8 mouse cellular contexts compared by ENCODE assay signal in the genomic region with DNA sequence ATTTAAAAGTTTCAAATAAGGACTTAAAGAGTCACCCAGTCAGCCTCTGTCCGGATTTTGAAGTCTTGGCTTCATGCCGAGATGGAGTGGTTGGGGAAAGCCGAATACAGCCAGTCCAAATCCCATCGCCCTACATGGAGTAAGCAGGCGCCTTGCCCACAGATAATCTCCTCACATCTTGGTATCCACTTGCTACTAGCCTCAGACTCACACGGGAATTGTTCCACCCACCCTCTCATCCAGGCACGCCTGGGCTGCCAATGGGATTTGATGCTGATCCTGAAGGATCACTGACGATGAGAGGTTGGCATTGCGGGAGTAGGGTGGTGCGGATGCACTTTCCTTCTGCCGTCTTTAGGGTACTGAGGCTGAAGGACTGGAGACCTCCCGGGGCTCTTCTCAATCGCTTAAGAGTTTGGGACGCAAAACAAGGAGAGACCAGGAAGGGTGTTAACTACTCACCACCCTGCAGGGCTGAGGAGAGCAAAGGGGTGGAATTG. TPM values are rescaled to one million over a fixed set of nuclear protein-coding genes. Genes with fewer than 3 reads are reported as not detected.
A peak's percentile ranks its signal among the peaks of the same experiment; 100 is the strongest.
DNase-seq lines count a peak whose midpoint lies in the region; ATAC-seq and TF ChIP-seq lines count a peak whose summit lies in the region.

Gene Dnajc14, plus strand, starts transcription at position 292 of the 500 bp plus-strand sequence.

- H3ac ChIP-seq in myocyte (ENCODE audit: control insufficient read depth, insufficient read length), result peak within 1 kb of the TSS; percentile 52

- peak; percentile 55 for TF ChIP-seq POLR2A in myocyte (IDR thresholded peaks at IDR 0.05; ENCODE audit: insufficient read length, low read depth)

- H3K4me3 ChIP-seq in G1E (ENCODE audit: low read depth, low read length) (peak within 1 kb of the TSS; percentile 95), myocyte (peak within 1 kb of the TSS; percentile 99)
- peak within 1 kb of the TSS; percentile 81 for H3K4me3 ChIP-seq in forebrain, embryonic 14.5 days (ENCODE audit: low read depth, low read length)
- peak within 1 kb of the TSS; percentile 87 for H3K4me3 ChIP-seq in heart, embryonic 16.5 days (ENCODE audit: low read length)
- H3K4me3 ChIP-seq in liver, embryonic 12.5 days, result peak within 1 kb of the TSS; percentile 82

- under 1% methylated on average over 14 of the region's 14 CpGs for WGBS in forebrain, embryonic 14.5 days
- under 1% methylated on average over 14 of the region's 14 CpGs for WGBS in heart, embryonic 16.5 days
- 5% methylated on average over 14 of the region's 14 CpGs for WGBS in liver, embryonic 12.5 days (ENCODE audit: insufficient replicate concordance)

- peak within 1 kb of the TSS; percentile 82 for H3K4me2 ChIP-seq in forebrain, embryonic 14.5 days (ENCODE audit: low read length)
- peak within 1 kb of the TSS; percentile 66 for H3K4me2 ChIP-seq in heart, embryonic 16.5 days (ENCODE audit: low read depth, low read length)
- peak within 1 kb of the TSS; percentile 94 for H3K4me2 ChIP-seq in liver, embryonic 12.5 days
- H3K4me2 ChIP-seq in myocyte (ENCODE audit: low read depth), result peak within 1 kb of the TSS; percentile 99

- H3K27me3 ChIP-seq in G1E (ENCODE audit: insufficient read depth, low read length) (no peaks in the 10 kb centered on the region), myocyte (ENCODE audit: control insufficient read depth, insufficient read depth, insufficient read length) (no peaks in the 10 kb centered on the region)
- H3K27me3 ChIP-seq in forebrain, embryonic 14.5 days (replicated peaks; ENCODE audit: control insufficient read depth, insufficient read depth, low read length), result no peaks in the 10 kb centered on the region
- H3K27me3 ChIP-seq in heart, embryonic 16.5 days (ENCODE audit: control insufficient read depth, insufficient read depth, low read length), result no peaks in the 10 kb centered on the region
- H3K27me3 ChIP-seq in liver, embryonic 12.5 days (replicated peaks), result peaks cover 4% of the 10 kb centered on the region

- H3K9me3 ChIP-seq in G1E (replicated peaks), result no peaks in the 10 kb centered on the region
- H3K9me3 ChIP-seq in forebrain, embryonic 14.5 days (replicated peaks; ENCODE audit: control insufficient read depth, low read length), result no peaks in the 10 kb centered on the region
- H3K9me3 ChIP-seq in heart, embryonic 16.5 days (replicated peaks; ENCODE audit: control insufficient read depth, low read length), result no peaks in the 10 kb centered on the region
- H3K9me3 ChIP-seq in liver, embryonic 12.5 days (replicated peaks), result no peaks in the 10 kb centered on the region

- H3K4me1 ChIP-seq in G1E (ENCODE audit: insufficient read depth, low read depth, low read length), result peaks cover 40% of the 10 kb centered on the region
- H3K4me1 ChIP-seq in forebrain, embryonic 14.5 days (ENCODE audit: control insufficient read depth, insufficient read depth, low read length), result peaks cover 37% of the 10 kb centered on the region
- H3K4me1 ChIP-seq in heart, embryonic 16.5 days (ENCODE audit: control insufficient read depth, insufficient read depth, low read length), result peaks cover 38% of the 10 kb centered on the region
- peaks cover 48% of the 10 kb centered on the region for H3K4me1 ChIP-seq in liver, embryonic 12.5 days

- H3K9ac ChIP-seq in forebrain, embryonic 14.5 days (ENCODE audit: low read length), result peak within 1 kb of the TSS; percentile 80
- peak within 1 kb of the TSS; percentile 94 for H3K9ac ChIP-seq in heart, embryonic 16.5 days (ENCODE audit: low read length)
- H3K9ac ChIP-seq in liver, embryonic 12.5 days, result peak within 1 kb of the TSS; percentile 88

- TF ChIP-seq CTCF in G1E (IDR thresholded peaks at IDR 0.05; ENCODE audit: low read depth, low read length), result no peak

- H3K36me3 ChIP-seq in G1E (replicated peaks) (peaks cover 51% of the 10 kb centered on the region), myocyte (ENCODE audit: control insufficient read depth, insufficient read depth) (peaks cover 3% of the 10 kb centered on the region)
- H3K36me3 ChIP-seq in forebrain, embryonic 14.5 days (ENCODE audit: control insufficient read depth, insufficient read depth, low read length), result peaks cover 23% of the 10 kb centered on the region
- H3K36me3 ChIP-seq in heart, embryonic 16.5 days (ENCODE audit: control insufficient read depth, insufficient read depth), result peaks cover 3% of the 10 kb centered on the region
- peaks cover 39% of the 10 kb centered on the region for H3K36me3 ChIP-seq in liver, embryonic 12.5 days

- peak within 1 kb of the TSS; percentile 97 for H3K27ac ChIP-seq in forebrain, embryonic 14.5 days (ENCODE audit: low read depth, low read length)
- peak within 1 kb of the TSS; percentile 99 for H3K27ac ChIP-seq in heart, embryonic 16.5 days (ENCODE audit: low read length)
- H3K27ac ChIP-seq in liver, embryonic 12.5 days, result peak within 1 kb of the TSS; percentile 93

- DNase-seq in G1E (ENCODE audit: low spot score), result peak; percentile 19
- DNase-seq in brain, embryonic 18.5 days (ENCODE audit: low read depth, low spot score), result peak; percentile 42
- DNase-seq in forebrain, embryonic 14.5 days (ENCODE audit: low spot score), result peak; percentile 77
- peak; percentile 66 to 70 for DNase-seq in kidney, postnatal 25 days
- DNase-seq in thymus, postnatal 4 days, result peak; percentile 34

- ATAC-seq in G1E (ENCODE audit: extremely low read depth, insufficient number of reproducible peaks, low FRiP score, poor library complexity, severe bottlenecking), result no peak
- peak; percentile 20 for ATAC-seq in forebrain, embryonic 14.5 days
- ATAC-seq in heart, embryonic 16.5 days (replicated peaks; ENCODE audit: extremely low read depth, insufficient read depth, low FRiP score), result peak; percentile 8; the same call in 1 of the 2 replicates
- no peak for ATAC-seq in liver, embryonic 12.5 days

- H3K79me2 ChIP-seq in myocyte (ENCODE audit: control insufficient read depth, insufficient read depth), result peaks cover 50% of the 10 kb centered on the region

TF ChIP-seq in myocyte, 11 proteins besides CTCF, POLR2A, EP300 and RAD21:
- no peak for TF ChIP-seq CEBPB (IDR thresholded peaks at IDR 0.05; ENCODE audit: insufficient read depth, poor library complexity, severe bottlenecking)
- no peak for TF ChIP-seq MYOD1 (IDR thresholded peaks at IDR 0.05; ENCODE audit: control insufficient read depth in 1 of 3, insufficient read length in 2 of 3, low read depth in 2 of 3)
- TF ChIP-seq SRF (IDR thresholded peaks at IDR 0.05; ENCODE audit: control insufficient read depth, insufficient read length, low read depth), result no peak
- no peak for TF ChIP-seq MAX (IDR thresholded peaks at IDR 0.05; ENCODE audit: low read depth)
- TF ChIP-seq POLR2AphosphoS2 (IDR thresholded peaks at IDR 0.05; ENCODE audit: insufficient read length, low read depth), result no peak
- no peak for TF ChIP-seq MYOG (IDR thresholded peaks at IDR 0.05; ENCODE audit: control insufficient read depth in 1 of 3, insufficient read depth in 1 of 3, insufficient read length in 2 of 3, low read depth in 2 of 3)
- TF ChIP-seq REST (IDR thresholded peaks at IDR 0.05; ENCODE audit: insufficient read depth, insufficient read length), result no peak

RNA-seq across cellular contexts. Expression of gene Dnajc14, which starts in this region (rescaled TPM):
- total RNA-seq in G1E (2014; fragmentation: Nextera tagmentation) (20.6 and 25.5 TPM in 2 replicates), G1E (2017) (31.5 and 36.9 TPM in 2 replicates)
- polyA plus RNA-seq in G1E (2012) (9.6 and 12.6 TPM in 2 replicates), myocyte (2012; fragmentation: generic; extraction: Trizol) (39.0 TPM)
- 40.6 and 47.6 TPM in 2 replicates for polyA plus RNA-seq in forebrain, embryonic 14.5 days (2014; fragmentation: Nextera tagmentation; extraction: Ambion mirVana)
- polyA plus RNA-seq in heart, embryonic 16.5 days (2015; fragmentation: Nextera tagmentation; extraction: Ambion mirVana), result 40.3 and 42.2 TPM in 2 replicates
- 27.9 and 29.1 TPM in 2 replicates for polyA plus RNA-seq in liver, embryonic 12.5 days (2016; fragmentation: Nextera tagmentation; extraction: Ambion mirVana)

Comparison
In these comparisons a context has a peak if more than half of its experiments do, and no peak if none do; other contexts are left out.
1. ATAC-seq: peak in forebrain, embryonic 14.5 days (single experiment) and heart, embryonic 16.5 days (single experiment); none in G1E (single experiment) and liver, embryonic 12.5 days (single experiment).
2. DNase-seq: peak in every context shown above with its lines; median percentile 77 in forebrain, embryonic 14.5 days; 68 in kidney, postnatal 25 days; 42 in brain, embryonic 18.5 days; 34 in thymus, postnatal 4 days; 19 in G1E.
3. Peak in every context shown above with its lines, with median percentiles within 50 percentile points of each other: H3K4me3 ChIP-seq, H3K27ac ChIP-seq, H3K4me2 ChIP-seq and H3K9ac ChIP-seq.